Mouse (Mus musculus) mouse embryonic stem cell (cell line): Measurements from ENCODE around the gene Bag6.

Experiments
- in situ Hi-C, 2 experiments: fragments of 300-500 bp; cut with MboI; formaldehyde crosslinking; loops; 1 replicate in 1 of 2; 3 replicates in 1 of 2; pipeline ENCODE4 v1.14.3; 2019 to 2020; ENCODE audit warnings: low sequenced_read_pairs in 2 of 2, low pct_unique_long_range_greater_than_20kb in 1 of 2, mixed read lengths in 1 of 2; ENCODE audit not compliant: unreplicated experiment in 1 of 2

Bag6 gene

GRCm38 (mm10) chr17:35134801-35135590 is at the start of gene Bag6:
Bag6 (plus strand) TSS chr17:35135178.
- in situ Hi-C loops = no loop called here

GRCm38 (mm10) chr17:35085208-35085865 is 49.6 kb upstream of the Bag6 start, which contains the start of gene Ly6g6f:
Ly6g6f (minus strand) TSS chr17:35085610.
- in situ Hi-C loops = no loop called here

- in situ Hi-C loops = no loop called here
These were observed 46.8 kb upstream of the Bag6 start for GRCm38 (mm10) chr17:35088151-35088550.

- in situ Hi-C loops = no loop called here
These were observed 45.9 kb upstream of the Bag6 start, which contains the start of gene Abhd16a for GRCm38 (mm10) chr17:35088825-35089644. Abhd16a (plus strand) TSS chr17:35089263.

GRCm38 (mm10) chr17:35090166-35090932 is 44.6 kb upstream of the Bag6 start:
- in situ Hi-C loops = no loop called here

GRCm38 (mm10) chr17:35092403-35093198 is 42.4 kb upstream of the Bag6 start:
- in situ Hi-C loops = no loop called here

GRCm38 (mm10) chr17:35094475-35095365 is 40.3 kb upstream of the Bag6 start:
- in situ Hi-C loops = no loop called here

GRCm38 (mm10) chr17:35096597-35096996 is 38.4 kb upstream of the Bag6 start:
- in situ Hi-C loops = no loop called here

- in situ Hi-C loops = no loop called here
These were observed 37.8 kb upstream of the Bag6 start for GRCm38 (mm10) chr17:35097164-35097655.

- in situ Hi-C loops = no loop called here
These were observed 34.7 kb upstream of the Bag6 start for GRCm38 (mm10) chr17:35100196-35100765.

GRCm38 (mm10) chr17:35101161-35101560 is 33.8 kb upstream of the Bag6 start:
- in situ Hi-C loops = no loop called here

GRCm38 (mm10) chr17:35102299-35102698 is 32.7 kb upstream of the Bag6 start:
- in situ Hi-C loops = no loop called here

GRCm38 (mm10) chr17:35103221-35103690 is 31.7 kb upstream of the Bag6 start:
- in situ Hi-C loops = no loop called here

GRCm38 (mm10) chr17:35104079-35104478 is 30.9 kb upstream of the Bag6 start:
- in situ Hi-C loops = no loop called here

GRCm38 (mm10) chr17:35104754-35105153 is 30.2 kb upstream of the Bag6 start:
- in situ Hi-C loops = no loop called here

- in situ Hi-C loops = no loop called here
These were observed 29.1 kb upstream of the Bag6 start for GRCm38 (mm10) chr17:35105740-35106389.
